Mouse (Mus musculus): ENCODE results near the gene Csmd2.
"Not testable (repeated sequence)": the region's sequence is repeated elsewhere in the genome, so short reads cannot be mapped to it uniquely, and the experiment has no call there.

Gene Csmd2

GRCm38 (mm10) chr4:128042626-128043025, 55.0 kb downstream of the Csmd2 start:
- no peak for DNase-seq (ENCODE audit: low read depth, low spot score)

GRCm38 (mm10) chr4:128048716-128049115, 61.1 kb downstream of the Csmd2 start:
- DNase-seq (ENCODE audit: low read depth, low spot score): no peak

DNA sequence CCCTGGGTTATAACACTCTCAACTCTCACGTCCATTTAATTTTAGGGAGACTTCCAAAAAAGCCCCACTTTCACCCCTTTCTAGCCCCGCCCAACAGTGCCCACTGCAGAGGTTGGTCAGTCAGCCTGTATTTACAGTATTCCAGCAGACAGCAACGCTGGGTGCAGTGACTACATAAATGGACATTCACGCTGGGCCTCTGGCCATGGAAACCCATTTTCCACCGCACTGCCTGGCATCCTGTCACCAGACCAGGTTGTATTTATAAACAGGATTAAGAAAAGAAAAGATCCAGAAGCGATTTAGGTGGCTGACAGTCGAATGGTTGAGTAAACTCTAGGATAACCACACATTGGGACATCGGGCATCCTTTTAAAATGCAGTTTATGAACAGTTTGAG, 65.0 kb downstream of the Csmd2 start:
- DNase-seq (ENCODE audit: low read depth, low spot score): no peak

- DNase-seq (ENCODE audit: low read depth, low spot score): not testable (repeated sequence)
These were observed 73.6 kb downstream of the Csmd2 start for GRCm38 (mm10) chr4:128061274-128061673.

- DNase-seq (ENCODE audit: low read depth, low spot score): no peak
These were observed 79.5 kb downstream of the Csmd2 start for GRCm38 (mm10) chr4:128067189-128067588.

- no peak for DNase-seq (ENCODE audit: low read depth, low spot score)
These were observed 96.8 kb downstream of the Csmd2 start for GRCm38 (mm10) chr4:128084466-128084865.

- no peak for DNase-seq (ENCODE audit: low read depth, low spot score)
These were observed 97.4 kb downstream of the Csmd2 start for GRCm38 (mm10) chr4:128085096-128085495.

GRCm38 (mm10) chr4:128087147-128087606, 99.5 kb downstream of the Csmd2 start:
- no peak for DNase-seq (ENCODE audit: low read depth, low spot score)

- no peak for DNase-seq (ENCODE audit: low read depth, low spot score)
These were observed 100.0 kb downstream of the Csmd2 start for GRCm38 (mm10) chr4:128087704-128088103.

DNA sequence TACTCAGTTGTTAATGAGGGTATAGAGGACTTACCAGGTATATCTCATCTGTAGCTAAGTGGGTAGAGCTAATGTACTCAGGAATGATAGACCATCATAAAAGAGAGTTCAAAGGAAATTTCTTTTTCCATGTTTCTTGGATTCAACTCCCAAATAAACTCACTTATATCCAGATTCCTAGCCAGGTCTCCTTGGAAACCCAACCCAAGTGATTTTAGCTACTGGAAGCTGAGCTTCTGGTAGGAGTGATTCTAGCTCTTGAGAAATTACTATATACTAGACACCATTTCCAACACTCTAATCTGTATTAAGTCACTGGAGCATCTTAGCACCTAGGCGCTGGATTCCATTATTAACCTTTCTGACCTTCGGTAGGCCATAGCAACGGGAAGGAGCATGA, 100.6 kb downstream of the Csmd2 start:
- no peak for DNase-seq (ENCODE audit: low read depth, low spot score)

DNA sequence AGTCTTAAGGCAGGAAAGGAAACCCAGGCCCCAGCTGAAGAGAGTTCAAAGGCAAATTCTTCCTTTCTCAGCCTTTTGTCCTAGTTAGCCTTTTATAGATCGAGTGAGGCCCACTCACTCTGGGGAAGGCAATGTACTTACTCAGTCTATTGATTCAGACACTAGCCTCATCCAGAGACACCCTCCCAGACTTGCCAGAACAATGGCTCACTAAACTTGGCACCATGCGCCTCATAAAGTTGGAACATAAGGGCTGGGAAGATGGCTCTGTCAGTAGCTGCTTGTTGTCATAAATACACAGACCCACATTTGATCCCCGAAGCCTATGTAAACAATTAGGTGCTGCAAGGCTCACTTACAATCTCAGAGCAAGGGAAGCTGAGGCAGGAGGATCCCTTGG, 104.3 kb downstream of the Csmd2 start:
- DNase-seq (ENCODE audit: low read depth, low spot score): no peak

GRCm38 (mm10) chr4:128099515-128099914, 111.9 kb downstream of the Csmd2 start:
- no peak for DNase-seq (ENCODE audit: low read depth, low spot score)

DNA sequence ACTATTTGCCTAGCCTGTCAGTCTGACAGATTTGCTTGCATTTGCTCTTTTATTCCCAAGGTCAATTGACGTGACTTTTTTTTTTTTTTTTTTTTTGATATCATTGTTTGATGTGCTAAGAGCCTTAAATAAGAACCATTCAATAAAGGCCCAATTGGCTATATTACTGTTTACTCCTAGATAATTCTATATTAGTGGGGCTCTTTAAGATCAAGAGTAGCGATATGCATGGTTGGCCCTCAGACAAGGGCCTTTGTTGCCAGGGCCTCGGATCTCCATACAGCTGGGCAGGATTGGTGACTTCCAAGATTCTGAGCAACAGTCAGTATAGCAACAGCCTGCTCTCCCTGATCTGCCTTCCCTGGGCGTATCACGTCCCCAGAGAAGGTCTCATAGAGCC, 112.9 kb downstream of the Csmd2 start:
- no peak for DNase-seq (ENCODE audit: low read depth, low spot score)

- DNase-seq (ENCODE audit: low read depth, low spot score): no peak
These were observed 128.7 kb downstream of the Csmd2 start for GRCm38 (mm10) chr4:128116331-128116730.

DNA sequence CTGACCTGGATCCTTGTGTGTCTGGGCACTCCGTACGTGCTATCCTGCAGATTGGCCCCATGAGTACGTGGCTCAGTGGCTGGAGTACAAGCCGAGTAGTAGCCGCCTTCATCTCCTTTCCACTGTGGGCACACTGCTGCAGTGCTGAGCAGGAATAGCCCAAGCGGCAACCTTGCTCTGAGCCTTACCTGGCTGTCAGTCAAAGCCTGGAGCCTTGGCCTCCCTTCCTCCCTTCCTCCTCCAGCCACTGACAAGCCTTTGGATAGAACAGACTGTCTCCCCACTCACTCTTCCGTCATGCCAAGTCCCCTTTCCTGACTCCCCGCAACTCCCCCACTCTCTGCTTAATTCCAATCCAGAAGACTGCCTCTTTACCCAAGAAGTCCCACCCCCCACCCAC, 135.6 kb downstream of the Csmd2 start:
- no peak for DNase-seq (ENCODE audit: low read depth, low spot score)

DNA sequence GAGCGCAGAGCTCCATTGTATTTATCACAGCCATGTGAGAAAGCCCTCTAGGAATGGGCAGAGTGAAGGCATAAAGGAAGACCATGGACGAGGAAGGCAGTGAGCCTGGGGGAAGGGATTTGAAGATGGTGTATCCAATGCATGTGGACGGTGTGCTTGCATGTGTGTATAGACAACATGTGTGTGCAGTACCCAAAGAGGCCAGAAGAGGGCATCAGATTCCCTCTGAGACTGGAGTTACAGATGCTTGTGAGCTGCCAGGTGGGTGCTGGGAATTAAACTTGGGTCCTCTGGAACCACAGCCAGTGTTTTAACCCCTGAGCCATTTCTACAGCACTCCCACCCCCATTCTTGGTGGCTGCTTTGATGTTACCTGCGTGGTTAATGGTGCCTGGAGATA, 137.1 kb downstream of the Csmd2 start:
- DNase-seq (ENCODE audit: low read depth, low spot score): no peak

DNA sequence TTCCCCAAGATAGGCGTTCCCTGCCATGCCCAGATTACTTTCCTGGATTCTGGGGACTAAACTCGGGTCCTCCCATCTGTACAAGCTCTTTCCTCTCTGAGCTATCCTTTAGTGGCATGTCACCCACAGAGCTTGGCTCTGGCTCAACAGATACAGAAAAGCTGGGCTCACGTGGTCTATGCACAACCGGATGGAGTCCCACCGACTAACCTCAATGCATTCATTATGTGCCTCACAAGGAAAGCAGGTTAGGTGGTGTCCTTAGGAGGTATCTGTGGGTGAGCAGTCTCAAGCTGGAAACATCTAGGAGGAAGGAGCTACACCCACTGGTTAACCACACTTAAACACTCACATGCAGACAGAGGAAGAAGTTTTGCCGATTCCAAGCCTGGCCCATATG, 140.9 kb downstream of the Csmd2 start:
- no peak for DNase-seq (ENCODE audit: low read depth, low spot score)

DNA sequence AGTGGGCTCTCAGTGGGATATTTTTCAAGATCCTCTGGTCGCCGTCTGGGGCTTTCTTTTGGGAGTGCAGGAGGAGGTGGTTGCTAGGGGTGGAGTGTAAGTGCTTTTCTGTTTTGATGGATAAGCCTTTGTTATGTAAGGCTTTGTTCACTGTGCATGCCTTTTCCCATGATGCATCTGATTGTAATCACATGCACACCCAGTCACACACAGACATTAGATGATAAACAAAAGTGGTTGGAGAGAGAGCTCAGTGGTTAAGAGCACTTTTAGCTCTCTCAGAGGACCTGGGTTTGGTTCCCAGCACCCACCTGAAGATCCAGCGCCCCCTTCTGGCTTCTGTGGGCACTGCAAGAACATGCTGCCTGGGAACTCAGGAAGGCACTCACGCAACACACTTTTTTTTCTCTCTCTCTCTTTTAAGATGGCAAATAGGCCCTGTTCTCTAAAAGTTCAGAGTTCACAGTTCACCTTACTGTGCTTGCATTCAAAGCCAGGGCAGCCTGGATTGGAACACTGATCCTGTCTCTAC, 143.0 kb downstream of the Csmd2 start:
- no peak for DNase-seq (ENCODE audit: low read depth, low spot score)

GRCm38 (mm10) chr4:128131666-128132065, 144.0 kb downstream of the Csmd2 start:
- no peak for DNase-seq (ENCODE audit: low read depth, low spot score)

DNA sequence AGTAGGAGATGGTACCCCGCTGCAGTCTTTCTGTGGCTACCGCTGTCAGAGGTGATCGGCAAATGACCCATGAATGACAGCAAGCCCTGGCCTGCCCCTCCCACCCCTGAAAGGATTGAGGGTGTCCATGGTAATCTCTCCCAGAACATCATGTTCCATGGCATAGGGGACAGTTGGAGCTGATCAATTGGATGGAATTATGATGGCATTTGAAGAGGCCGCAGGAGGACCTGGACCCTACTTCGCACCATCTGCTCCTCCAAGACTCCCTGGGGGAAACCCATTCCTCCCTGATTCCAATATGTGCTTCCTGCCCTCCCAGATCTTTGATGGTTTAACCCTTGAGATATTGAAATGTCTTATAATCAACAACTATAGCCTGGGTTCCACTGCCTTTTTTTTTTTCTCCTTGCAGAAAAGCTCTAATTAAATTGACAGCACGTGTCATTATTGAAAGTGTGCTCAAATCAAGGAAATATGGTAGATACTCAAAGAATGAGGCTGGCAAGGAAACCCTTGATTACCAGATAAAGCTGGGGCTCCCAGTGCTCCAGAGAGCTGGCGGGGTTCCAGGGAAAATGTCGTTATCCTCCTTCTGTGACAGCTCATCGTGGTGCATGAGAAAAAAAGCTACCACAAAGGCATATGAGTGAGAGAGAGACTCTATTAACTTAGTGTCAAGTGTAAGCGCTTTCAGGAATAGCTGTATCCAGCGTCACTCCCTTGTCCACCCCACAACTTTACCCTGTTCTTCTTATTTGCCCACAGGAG, 145.4 kb downstream of the Csmd2 start:
- no peak for DNase-seq (ENCODE audit: low read depth, low spot score)

DNA sequence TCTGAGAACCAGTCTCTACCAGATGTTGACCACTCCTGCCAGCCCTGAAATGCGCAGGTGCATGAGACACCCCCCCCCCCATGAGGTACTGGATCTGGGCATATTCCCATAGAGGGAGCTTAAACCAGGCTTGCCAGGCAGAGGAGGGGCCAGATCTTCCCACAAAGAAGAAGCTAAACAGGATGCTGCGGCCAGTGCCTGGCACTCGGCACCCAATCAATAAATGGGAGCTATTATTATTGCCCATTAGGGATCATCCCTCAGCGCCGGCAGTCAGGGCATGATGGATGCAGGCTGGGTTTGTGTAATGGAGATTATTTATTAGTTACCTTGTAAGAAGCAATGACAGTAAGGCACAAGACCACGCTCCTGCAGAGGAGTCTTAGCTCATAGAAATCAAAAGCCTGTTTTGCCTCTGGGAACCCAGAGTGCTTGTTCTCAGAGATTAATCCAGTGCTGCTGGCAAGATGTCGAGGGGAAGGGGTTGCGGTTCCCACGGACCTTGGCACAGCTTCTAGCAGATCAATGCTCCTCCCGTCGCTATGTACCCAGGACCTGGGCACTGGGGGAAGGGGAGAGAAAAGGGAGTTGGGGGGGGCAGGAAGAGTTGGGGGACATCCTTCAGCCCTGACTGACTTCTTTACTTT, 146.8 kb downstream of the Csmd2 start:
- DNase-seq (ENCODE audit: low read depth, low spot score): no peak

DNA sequence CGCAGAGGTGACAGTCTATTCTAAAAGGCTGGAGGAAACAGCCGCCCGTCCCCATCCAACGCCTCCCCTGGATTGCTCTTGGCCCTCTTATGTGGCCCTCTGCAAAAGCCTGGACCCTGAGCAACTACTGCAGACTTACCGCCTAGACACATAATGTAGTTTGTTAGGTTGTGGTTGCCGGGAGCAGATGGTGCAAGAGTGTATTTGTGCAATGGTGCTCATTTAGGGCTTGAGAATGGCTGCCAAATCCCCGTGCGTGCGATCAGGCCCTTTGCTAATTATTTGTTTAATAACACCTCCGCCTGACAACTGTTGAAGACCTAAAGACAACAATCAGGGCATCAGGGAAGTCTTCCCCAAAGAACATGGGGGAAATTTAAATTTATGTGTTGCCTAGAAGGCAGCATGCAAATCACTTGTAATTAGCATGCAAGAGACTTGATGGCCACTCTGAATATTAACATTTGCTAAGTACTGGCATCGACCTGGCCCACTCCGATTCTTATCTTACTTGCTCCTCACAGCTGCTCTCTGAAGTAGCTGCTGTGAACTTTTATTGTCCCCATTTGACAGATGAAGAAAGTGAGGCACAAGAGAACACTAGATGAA, 147.5 kb downstream of the Csmd2 start:
- no peak for DNase-seq (ENCODE audit: low read depth, low spot score)

DNA sequence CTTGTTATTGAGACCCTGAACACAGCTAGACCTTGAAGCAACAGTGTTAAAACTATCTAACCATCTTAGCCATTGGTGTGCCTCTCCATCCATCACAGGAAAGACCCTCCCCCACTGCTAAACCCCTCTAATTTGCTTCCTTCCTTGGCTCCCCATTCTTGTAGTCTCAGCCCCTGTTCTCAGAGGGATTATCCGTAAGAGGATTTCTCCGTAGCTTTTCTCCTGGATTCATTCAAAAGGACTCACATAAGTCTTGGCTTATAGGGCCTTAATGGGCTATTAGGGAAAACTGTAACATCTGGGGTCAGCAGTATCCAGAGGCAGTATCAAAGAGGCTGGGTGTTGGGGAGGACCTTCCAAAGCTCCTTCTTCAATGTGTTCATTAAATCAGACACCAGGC, 152.3 kb downstream of the Csmd2 start:
- no peak for DNase-seq (ENCODE audit: low read depth, low spot score)
